Mouse (Mus musculus): ENCODE results near the gene Lrrn2. TPM values are rescaled to one million over a fixed set of nuclear protein-coding genes. Genes with fewer than 3 reads are reported as not detected.

Gene Lrrn2
- polyA plus RNA-seq, 1 experiment, result not detected

GRCm38 (mm10) chr1:132909951-132910350 lies 29.9 kb downstream of the Lrrn2 start:
- TF ChIP-seq CTCF (IDR thresholded peaks at IDR 0.05; ENCODE audit: control insufficient read depth, insufficient read depth, low read length) (no peak), POLR2A (IDR thresholded peaks at IDR 0.05; ENCODE audit: borderline replicate concordance, control insufficient read depth, low read depth, low read length) (no peak)
- Histone ChIP-seq H3K4me3 (replicated peaks; ENCODE audit: control insufficient read depth, low read depth, low read length) (no peak overlapping the region), H3K4me1 (ENCODE audit: control insufficient read depth, insufficient read depth, low read length) (no peaks in the 10 kb centered on the region), H3K27ac (ENCODE audit: control insufficient read depth, insufficient read depth, low read depth, low read length, poor library complexity) (no peak overlapping the region)
- 71% methylated on average over 1 of the region's 1 CpGs for WGBS

- Histone ChIP-seq H3K4me1 (ENCODE audit: control insufficient read depth, insufficient read depth, low read length) (no peaks in the 10 kb centered on the region), H3K4me3 (replicated peaks; ENCODE audit: control insufficient read depth, low read depth, low read length) (no peak overlapping the region), H3K27ac (ENCODE audit: control insufficient read depth, insufficient read depth, low read depth, low read length, poor library complexity) (no peak overlapping the region)
- TF ChIP-seq CTCF (IDR thresholded peaks at IDR 0.05; ENCODE audit: control insufficient read depth, insufficient read depth, low read length), result no peak
- no peak for TF ChIP-seq POLR2A (IDR thresholded peaks at IDR 0.05; ENCODE audit: borderline replicate concordance, control insufficient read depth, low read depth, low read length)
- WGBS, result 60% methylated on average over 11 of the region's 11 CpGs
Observed at GRCm38 (mm10) chr1:132910414-132911041, 30.5 kb downstream of the Lrrn2 start.

GRCm38 (mm10) chr1:132915849-132916493 lies 35.9 kb downstream of the Lrrn2 start:
- Histone ChIP-seq H3K4me1 (ENCODE audit: control insufficient read depth, insufficient read depth, low read length) (no peaks in the 10 kb centered on the region), H3K4me3 (replicated peaks; ENCODE audit: control insufficient read depth, low read depth, low read length) (no peak overlapping the region), H3K27ac (ENCODE audit: control insufficient read depth, insufficient read depth, low read depth, low read length, poor library complexity) (no peak overlapping the region)
- WGBS, result 45% methylated on average over 6 of the region's 6 CpGs
- TF ChIP-seq POLR2A (IDR thresholded peaks at IDR 0.05; ENCODE audit: borderline replicate concordance, control insufficient read depth, low read depth, low read length), result no peak
- no peak for TF ChIP-seq CTCF (IDR thresholded peaks at IDR 0.05; ENCODE audit: control insufficient read depth, insufficient read depth, low read length)

- no peak overlapping the region for H3K27ac ChIP-seq (ENCODE audit: control insufficient read depth, insufficient read depth, low read depth, low read length, poor library complexity)
- TF ChIP-seq POLR2A (IDR thresholded peaks at IDR 0.05; ENCODE audit: borderline replicate concordance, control insufficient read depth, low read depth, low read length), result no peak
- TF ChIP-seq CTCF (IDR thresholded peaks at IDR 0.05; ENCODE audit: control insufficient read depth, insufficient read depth, low read length), result no peak
- H3K4me3 ChIP-seq (replicated peaks; ENCODE audit: control insufficient read depth, low read depth, low read length), result no peak overlapping the region
- WGBS, result 24% methylated on average over 8 of the region's 8 CpGs
- H3K4me1 ChIP-seq (ENCODE audit: control insufficient read depth, insufficient read depth, low read length), result no peaks in the 10 kb centered on the region
Observed at GRCm38 (mm10) chr1:132917554-132917953, 37.5 kb downstream of the Lrrn2 start.

- Histone ChIP-seq H3K27ac (ENCODE audit: control insufficient read depth, insufficient read depth, low read depth, low read length, poor library complexity) (no peak overlapping the region), H3K4me1 (ENCODE audit: control insufficient read depth, insufficient read depth, low read length) (no peaks in the 10 kb centered on the region), H3K4me3 (replicated peaks; ENCODE audit: control insufficient read depth, low read depth, low read length) (no peak overlapping the region)
- 44% methylated on average over 10 of the region's 10 CpGs for WGBS
- no peak for TF ChIP-seq POLR2A (IDR thresholded peaks at IDR 0.05; ENCODE audit: borderline replicate concordance, control insufficient read depth, low read depth, low read length)
- TF ChIP-seq CTCF (IDR thresholded peaks at IDR 0.05; ENCODE audit: control insufficient read depth, insufficient read depth, low read length), result no peak
Observed at GRCm38 (mm10) chr1:132918117-132918680, 38.1 kb downstream of the Lrrn2 start.

GRCm38 (mm10) chr1:132919258-132919657 lies 39.2 kb downstream of the Lrrn2 start:
- Histone ChIP-seq H3K4me1 (ENCODE audit: control insufficient read depth, insufficient read depth, low read length) (no peaks in the 10 kb centered on the region), H3K4me3 (replicated peaks; ENCODE audit: control insufficient read depth, low read depth, low read length) (no peak overlapping the region), H3K27ac (ENCODE audit: control insufficient read depth, insufficient read depth, low read depth, low read length, poor library complexity) (no peak overlapping the region)
- 80% methylated on average over 8 of the region's 8 CpGs for WGBS
- no peak for TF ChIP-seq POLR2A (IDR thresholded peaks at IDR 0.05; ENCODE audit: borderline replicate concordance, control insufficient read depth, low read depth, low read length)
- no peak for TF ChIP-seq CTCF (IDR thresholded peaks at IDR 0.05; ENCODE audit: control insufficient read depth, insufficient read depth, low read length)

- Histone ChIP-seq H3K4me1 (ENCODE audit: control insufficient read depth, insufficient read depth, low read length) (no peaks in the 10 kb centered on the region), H3K4me3 (replicated peaks; ENCODE audit: control insufficient read depth, low read depth, low read length) (no peak overlapping the region), H3K27ac (ENCODE audit: control insufficient read depth, insufficient read depth, low read depth, low read length, poor library complexity) (no peak overlapping the region)
- TF ChIP-seq CTCF (IDR thresholded peaks at IDR 0.05; ENCODE audit: control insufficient read depth, insufficient read depth, low read length), result no peak
- no peak for TF ChIP-seq POLR2A (IDR thresholded peaks at IDR 0.05; ENCODE audit: borderline replicate concordance, control insufficient read depth, low read depth, low read length)
- 16% methylated on average over 13 of the region's 13 CpGs for WGBS
Observed at GRCm38 (mm10) chr1:132921071-132921470, 41.0 kb downstream of the Lrrn2 start.

- no peak for TF ChIP-seq CTCF (IDR thresholded peaks at IDR 0.05; ENCODE audit: control insufficient read depth, insufficient read depth, low read length)
- Histone ChIP-seq H3K4me1 (ENCODE audit: control insufficient read depth, insufficient read depth, low read length) (no peaks in the 10 kb centered on the region), H3K27ac (ENCODE audit: control insufficient read depth, insufficient read depth, low read depth, low read length, poor library complexity) (no peak overlapping the region), H3K4me3 (replicated peaks; ENCODE audit: control insufficient read depth, low read depth, low read length) (no peak overlapping the region)
- 84% methylated on average over 9 of the region's 9 CpGs for WGBS
Observed at GRCm38 (mm10) chr1:132922257-132922656, 42.2 kb downstream of the Lrrn2 start.
